Mouse (Mus musculus): Measurements from ENCODE around the gene Lamp2.

DNA sequence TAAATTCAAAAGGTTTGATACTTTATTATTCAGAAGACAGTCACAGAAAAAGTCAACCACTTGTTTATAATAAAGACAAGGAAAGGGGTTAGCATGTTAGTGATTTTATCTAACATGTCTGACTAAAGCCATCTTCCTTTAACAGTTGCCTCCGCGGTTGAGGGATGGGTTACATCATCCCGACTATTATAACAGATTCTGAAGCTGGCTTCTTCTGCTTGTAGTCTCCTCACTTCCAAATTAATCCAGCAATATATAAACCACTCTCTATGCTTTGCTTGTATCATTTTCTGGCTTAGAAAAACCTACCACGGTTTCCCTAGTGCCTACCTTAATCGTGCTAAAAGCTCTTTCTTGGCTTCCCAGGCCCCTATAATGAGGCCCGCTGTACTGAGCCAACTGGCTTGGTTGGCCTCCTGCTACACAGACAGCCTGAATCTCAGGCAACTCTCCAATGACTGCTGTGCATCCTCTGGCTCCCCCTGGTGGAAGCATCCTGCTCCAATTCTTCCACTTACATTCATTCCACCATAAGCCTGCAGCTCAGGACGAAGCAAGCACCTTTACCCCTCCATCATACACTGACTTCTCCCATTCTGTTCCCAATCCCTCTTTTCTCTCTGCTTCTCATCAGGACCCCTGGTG is 18.0 kb downstream of the Lamp2 start:
- TF ChIP-seq ZC3H11A (IDR thresholded peaks at IDR 0.05; ENCODE audit: borderline replicate concordance, low read depth, low read length) = no peak
- no peak for TF ChIP-seq HCFC1 (IDR thresholded peaks at IDR 0.05; ENCODE audit: borderline replicate concordance, insufficient read depth, low read length)
- TF ChIP-seq ZNF384 (IDR thresholded peaks at IDR 0.05; ENCODE audit: low read depth, low read length) = no peak
